In the genomic region with DNA sequence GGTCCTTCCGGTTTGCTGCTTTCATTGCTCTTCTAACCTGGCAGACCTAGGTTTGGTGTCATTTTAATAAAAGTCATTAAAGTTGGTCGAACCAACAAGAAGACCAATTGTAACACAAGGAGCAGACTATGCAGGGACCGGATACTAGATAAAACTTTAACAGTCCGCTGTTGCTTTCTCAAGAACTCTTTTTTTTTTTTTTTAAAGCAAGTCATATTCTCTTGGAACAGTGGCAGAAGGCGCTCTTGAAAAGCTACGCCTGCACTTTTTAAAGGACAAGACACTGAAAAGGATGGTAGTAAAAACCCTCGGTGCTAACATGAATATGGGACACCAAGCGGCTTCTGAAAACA, we compare ENCODE assay signal across 8 mouse cellular contexts. TPM values are rescaled to one million over a fixed set of nuclear protein-coding genes. Genes with fewer than 3 reads are reported as not detected.
DNase-seq lines count a peak whose midpoint lies in the region; ATAC-seq and TF ChIP-seq lines count a peak whose summit lies in the region.

No protein-coding gene starts in this region.

- H3K9me3 ChIP-seq in neural tube, embryonic 14.5 days (ENCODE audit: control insufficient read depth, low read length): 0 out of 2 replicates have a peak, but pooled peaks cover 2% of the 10 kb centered on the region

- H3K4me2 ChIP-seq in neural tube, embryonic 14.5 days (ENCODE audit: low read depth, low read length): peak overlapping the region; percentile 72

- peaks cover 4% of the 10 kb centered on the region; the same call in 1 of the 2 replicates for H3K4me1 ChIP-seq in liver, adult 2 months (ENCODE audit: control insufficient read depth, insufficient read depth, low read length)
- no peaks in the 10 kb centered on the region for H3K4me1 ChIP-seq in cortical plate, adult 2 months (ENCODE audit: control insufficient read depth, insufficient read depth, low read length)
- H3K4me1 ChIP-seq in neural tube, embryonic 14.5 days (ENCODE audit: control insufficient read depth, insufficient read depth, low read length): no peaks in the 10 kb centered on the region

- H3K79me2 ChIP-seq in liver, adult 2 months (ENCODE audit: control insufficient read depth, insufficient read depth, low read length): peaks cover 14% of the 10 kb centered on the region; the same call in 1 of the 2 replicates

- DNase-seq in liver, adult 2 months (ENCODE audit: extremely low read depth, low read depth, low spot score): no peak
- no peak for DNase-seq in liver
- DNase-seq in gastrocnemius, postnatal 14 days: no peak
- DNase-seq in adrenal gland, postnatal 25 days: no peak
- no peak for DNase-seq in adrenal gland, adult (ENCODE audit: inconsistent age in 2 of 2, low spot score in 1 of 2)

- no peaks in the 10 kb centered on the region; the same call in 1 of the 2 replicates for H3K36me3 ChIP-seq in liver, adult 2 months (ENCODE audit: control insufficient read depth, insufficient read depth, low read length)
- H3K36me3 ChIP-seq in neural tube, embryonic 14.5 days (ENCODE audit: control insufficient read depth, insufficient read depth, low read length): no peaks in the 10 kb centered on the region

- H3K9ac ChIP-seq in liver, adult 2 months (ENCODE audit: low read depth, low read length): peak overlapping the region; percentile 76
- H3K9ac ChIP-seq in neural tube, embryonic 14.5 days (replicated peaks; ENCODE audit: low read depth, low read length): peak overlapping the region; percentile 55

- 4% methylated on average over 8 of the region's 8 CpGs for WGBS in liver, adult 2 months
- WGBS in neural tube, embryonic 14.5 days: 11% methylated on average over 8 of the region's 8 CpGs

- H3K27ac ChIP-seq in liver, adult 2 months (replicated peaks; ENCODE audit: insufficient read depth, low read depth, low read length): peak overlapping the region; percentile 80
- H3K27ac ChIP-seq in cortical plate, adult 2 months (ENCODE audit: insufficient read depth, low read length): no peak overlapping the region
- peak overlapping the region; percentile 66 for H3K27ac ChIP-seq in neural tube, embryonic 14.5 days (ENCODE audit: low read depth, low read length)

- no peaks in the 10 kb centered on the region for H3K27me3 ChIP-seq in liver, adult 2 months (ENCODE audit: control insufficient read depth, insufficient read depth, low read length)
- H3K27me3 ChIP-seq in neural tube, embryonic 14.5 days (ENCODE audit: control insufficient read depth, insufficient read depth, low read length): no peaks in the 10 kb centered on the region

- TF ChIP-seq POLR2A in liver, adult 2 months (IDR thresholded peaks at IDR 0.05; ENCODE audit: extremely low read depth, insufficient read depth, low read length): no peak
- TF ChIP-seq POLR2A in cortical plate, adult 2 months (IDR thresholded peaks at IDR 0.05; ENCODE audit: extremely low read depth, insufficient read depth, low read length): no peak

- peak overlapping the region; percentile 73 for H3K4me3 ChIP-seq in liver, adult 2 months (ENCODE audit: insufficient read depth, low read depth, low read length)
- peak overlapping the region; percentile 52 for H3K4me3 ChIP-seq in cortical plate, adult 2 months (ENCODE audit: insufficient read depth, low read length)
- H3K4me3 ChIP-seq in neural tube, embryonic 14.5 days (ENCODE audit: low read depth, low read length): peak overlapping the region; percentile 68

- ATAC-seq in inflammation-experienced regulatory T-cells, adult 6 months: peak; percentile 46
- ATAC-seq in neural tube, embryonic 14.5 days (ENCODE audit: low read depth): no peak

- no peak for TF ChIP-seq CTCF in liver, adult 2 months (IDR thresholded peaks at IDR 0.05; ENCODE audit: low read depth, low read length)
- TF ChIP-seq CTCF in cortical plate, adult 2 months (IDR thresholded peaks at IDR 0.05; ENCODE audit: extremely low read depth, insufficient read depth, low read length): no peak

- intact Hi-C loops in gastrocnemius, postnatal 14 days (cut with DNase I; ENCODE audit: low total_unique reads): no loop called here

RNA-seq across cellular contexts. Expression of gene Stxbp3, which starts 0.7 kb away (rescaled TPM):
- 28.9 and 34.3 TPM in 2 replicates for total RNA-seq in liver, adult 2 months (2014; rRNA removed)
- polyA plus RNA-seq in liver, adult 2 months (2012; rRNA removed): 6.0 and 6.7 TPM in 2 replicates
- polyA plus RNA-seq in cortical plate, adult 2 months (2012; rRNA removed): 26.1 and 26.6 TPM in 2 replicates
- 10 to 100 TPM; 72.7 to 91.3 (median 78.2) TPM for polyA plus RNA-seq in inflammation-experienced regulatory T-cells, adult 6 months (2017; shearing (Covaris generic))
- polyA plus RNA-seq in neural tube, embryonic 14.5 days (2014; fragmentation: Nextera tagmentation; extraction: Ambion mirVana): 11.5 and 16.0 TPM in 2 replicates
- total RNA-seq in gastrocnemius, postnatal 14 days (2021): 10 to 100 TPM; 25.9 to 29.9 TPM
- total RNA-seq in adrenal gland, postnatal 25 days (2021): 45.0 and 63.2 TPM in 2 replicates

RNA-seq across cellular contexts. Expression of gene Fndc7, which starts 50.2 kb away (rescaled TPM):
- 0.09 and 0.13 TPM in 2 replicates for total RNA-seq in liver, adult 2 months (2014; rRNA removed)
- polyA plus RNA-seq in liver, adult 2 months (2012; rRNA removed): 0.02 and 0.09 TPM in 2 replicates
- polyA plus RNA-seq in cortical plate, adult 2 months (2012; rRNA removed): 0.08 and 0.13 TPM in 2 replicates
- polyA plus RNA-seq in inflammation-experienced regulatory T-cells, adult 6 months (2017; shearing (Covaris generic)): under 1 TPM in 1 of 3 experiments, not detected in 2; 0.21 TPM
- 0.07 TPM in 1 of 2 replicates, not detected in the other for polyA plus RNA-seq in neural tube, embryonic 14.5 days (2014; fragmentation: Nextera tagmentation; extraction: Ambion mirVana)
- under 1 TPM in 1 of 2 experiments, not detected in 1; 0.08 TPM for total RNA-seq in gastrocnemius, postnatal 14 days (2021)
- 0.57 and 0.79 TPM in 2 replicates for total RNA-seq in adrenal gland, postnatal 25 days (2021)
